Mouse (Mus musculus) layer of hippocampus, adult 2 months (tissue): Measurements from ENCODE around the gene Tnfsf13. TPM values are rescaled to one million over a fixed set of nuclear protein-coding genes. Genes with fewer than 3 reads are reported as not detected.
A peak's percentile ranks its signal among the peaks of the same experiment; 100 is the strongest.

ENCODE experiments used
- DNase-seq, 2 experiments: peaks; one replicate each; pipeline ENCODE4 v3.0.0; 2022; ENCODE audit warnings: low spot score in 2 of 2
- H3K27ac ChIP-seq: fragments of 200-600 bp; 2 replicates; pipeline ENCODE4 v1.8.1; 2022
- H3K4me3 ChIP-seq: fragments of 200-600 bp; 2 replicates; pipeline ENCODE4 v1.8.1; 2022; ENCODE audit warnings: mild to moderate bottlenecking
- CTCF ChIP-seq: fragments of 200-600 bp; conservative IDR thresholded peaks from 2 replicates; pipeline ENCODE4 v1.8.1; 2022; ENCODE audit warnings: antibody characterized with exemption, mild to moderate bottlenecking, moderate library complexity
- microRNA-seq, 2 experiments: library from miRNA; unstranded; fragments of <30 nt; microRNA quantifications; one replicate each; pipeline ENCODE4 v1.2.0; 2021
- total RNA-seq, 2 experiments: library from RNA; stranded (reverse); gene quantifications; 2 replicates each; pipeline ENCODE4 v1.2.3; 2021

Gene Tnfsf13
- total RNA-seq, 2 experiments from 2014 or later: 2.1 to 2.5 TPM

DNA sequence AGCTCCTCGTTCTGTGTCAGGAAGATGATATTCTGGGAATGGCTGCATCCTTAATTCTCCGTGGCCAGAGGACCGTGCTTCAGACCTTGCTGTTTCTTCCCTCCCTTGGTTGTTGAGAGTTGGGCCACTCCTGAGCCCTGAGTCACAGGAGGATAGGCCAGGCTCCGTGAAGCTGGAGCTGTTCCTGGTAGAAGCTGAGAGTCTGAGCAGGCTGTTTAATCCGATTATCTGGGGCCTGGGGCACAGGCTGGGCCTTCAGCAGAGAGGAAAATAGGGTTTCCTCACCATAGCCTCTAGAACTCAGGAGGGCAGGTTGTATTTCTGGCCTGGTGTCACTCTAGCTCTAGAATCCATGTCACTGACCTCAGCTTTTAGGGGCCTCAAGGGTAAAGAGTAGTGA lies 32.2 kb downstream of the Tnfsf13 start:
- TF ChIP-seq CTCF: no peak
- H3K27ac ChIP-seq: no peak overlapping the region
- H3K4me3 ChIP-seq: no peak overlapping the region

DNA sequence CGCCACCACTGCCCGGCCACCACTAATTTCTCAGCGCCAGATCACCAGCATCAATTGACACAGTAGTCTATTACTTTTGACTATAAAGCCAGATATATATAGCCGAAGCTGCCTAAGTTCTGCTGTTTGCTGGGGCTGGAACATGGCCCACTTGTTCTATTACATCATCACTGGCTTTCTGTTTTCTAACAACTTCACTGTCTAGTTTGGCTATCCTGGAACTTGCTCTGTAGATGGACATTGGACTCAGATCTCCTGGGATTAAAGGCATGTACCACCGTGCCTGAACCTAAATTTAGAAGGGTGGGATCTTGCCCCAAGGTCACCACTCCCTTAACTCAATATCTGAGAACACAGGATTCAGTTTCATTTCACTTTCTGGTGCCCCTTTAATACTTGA lies 39.7 kb downstream of the Tnfsf13 start:
- Histone ChIP-seq H3K4me3 (no peak overlapping the region), H3K27ac (no peak overlapping the region)
- DNase-seq: no peak
- TF ChIP-seq CTCF: no peak

More for the DNA sequence above, 32.2 kb downstream of the Tnfsf13 start:
- DNase-seq: no peak

DNA sequence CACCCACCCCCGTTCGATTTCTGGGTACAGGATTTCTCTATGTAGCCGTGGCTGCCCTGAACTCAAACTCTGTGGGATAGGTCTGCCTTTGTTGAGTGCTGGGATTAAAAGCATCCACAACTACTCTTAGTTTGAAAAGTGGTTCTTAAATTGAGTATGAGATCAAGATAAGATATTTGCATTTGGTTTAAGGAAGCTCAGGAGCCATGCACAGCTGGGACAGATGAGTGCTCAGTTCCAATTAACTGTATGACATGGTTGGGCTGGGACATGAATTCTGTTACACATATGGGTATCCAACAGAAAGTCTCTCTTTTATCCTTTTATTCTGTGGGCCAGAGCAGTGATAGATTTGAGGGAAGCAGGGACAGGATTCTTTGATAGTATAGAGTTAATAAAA lies 50.1 kb downstream of the Tnfsf13 start:
- no peak for DNase-seq
- Histone ChIP-seq H3K4me3 (no peak overlapping the region), H3K27ac (no peak overlapping the region)
- no peak for TF ChIP-seq CTCF

DNA sequence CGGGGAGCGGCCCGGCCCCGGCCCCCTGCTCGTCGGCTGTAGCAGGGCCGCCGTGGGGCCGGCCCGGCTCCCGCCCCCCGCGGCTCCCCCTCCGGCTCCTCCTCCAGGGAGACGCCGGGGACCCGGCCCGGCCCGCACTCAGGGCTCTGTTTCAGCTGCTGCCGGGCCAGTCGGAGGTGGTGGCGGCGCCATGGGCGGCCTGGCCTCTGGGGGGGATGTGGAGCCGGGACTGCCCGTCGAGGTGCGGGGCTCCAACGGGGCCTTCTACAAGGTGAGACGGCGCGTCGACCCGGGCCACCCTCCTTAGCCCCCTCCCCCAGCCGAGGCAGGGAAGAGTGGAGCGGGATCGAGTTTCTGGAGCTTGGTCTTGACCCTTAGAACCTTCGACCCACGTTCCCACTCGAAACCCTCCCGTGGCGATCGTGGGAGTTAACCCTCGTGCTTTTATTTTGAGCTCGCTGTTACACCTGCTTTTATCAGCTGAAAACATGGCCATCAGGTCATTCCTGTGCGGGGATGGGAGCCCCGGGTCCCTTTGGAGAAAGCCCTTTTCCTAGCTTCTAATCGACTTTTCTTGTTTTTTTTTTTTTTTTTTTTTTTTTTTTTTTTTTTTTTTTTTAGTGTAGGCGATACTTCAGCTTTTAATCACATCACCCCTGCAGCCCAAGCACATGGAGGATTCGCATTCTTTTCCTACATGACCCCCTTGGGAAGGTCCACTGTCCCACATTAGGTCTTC lies 52.3 kb downstream of the Tnfsf13 start:
- no peak for TF ChIP-seq CTCF
- Histone ChIP-seq H3K27ac (peak overlapping the region; percentile 91), H3K4me3 (peak overlapping the region; percentile 87)
- peak; percentile 22 to 25 for DNase-seq

Small RNA genes within 50 kb of the gene (microRNA-seq; reads per million reads assigned to microRNA genes)
- gene Mir1934 (5.4 to 6.3 reads per million in 2 experiments), gene Mir467f (0 reads per million in 2 experiments)

Other genes with a start within 250 kb of the Tnfsf13 start
- gene Dnah2, start 136.7 kb downstream of the Tnfsf13 start, total RNA-seq: 1 to 10 TPM; 4.6 to 5.2 TPM
- gene Efnb3, start 125.6 kb downstream of the Tnfsf13 start, total RNA-seq: 100 to 1,000 TPM; 113 to 116 TPM
- 10 to 100 TPM; 12.0 to 14.3 TPM for gene Wrap53, start 105.5 kb downstream of the Tnfsf13 start, total RNA-seq
- gene Trp53, start 105.4 kb downstream of the Tnfsf13 start, total RNA-seq: 10 to 100 TPM; 28.5 to 32.3 TPM
- gene Atp1b2, start 79.8 kb downstream of the Tnfsf13 start, total RNA-seq: 100 to 1,000 TPM; 391 to 411 TPM
- not detected for gene Shbg, start 67.9 kb downstream of the Tnfsf13 start, total RNA-seq
- gene Sat2, start 63.8 kb downstream of the Tnfsf13 start, total RNA-seq: 10 to 100 TPM; 15.1 to 15.6 TPM
- gene Fxr2, start 52.8 kb downstream of the Tnfsf13 start, total RNA-seq: 100 to 1,000 TPM; 138 to 143 TPM
- under 1 TPM in 1 of 2 experiments, not detected in 1; 0.44 TPM for gene Sox15, start 30.5 kb downstream of the Tnfsf13 start, total RNA-seq
- 10 to 100 TPM; 54.9 to 59.3 TPM for gene Mpdu1, start 23.1 kb downstream of the Tnfsf13 start, total RNA-seq
- 10 to 100 TPM in 1 of 2 experiments, 1 to 10 TPM in 1; 9.7 to 15.4 TPM for gene Cd68, start 19.6 kb downstream of the Tnfsf13 start, total RNA-seq
- 100 to 1,000 TPM; 342 to 344 TPM for gene Eif4a1, start 13.4 kb downstream of the Tnfsf13 start, total RNA-seq
- 100 to 1,000 TPM; 108 to 132 TPM for gene Senp3, start 3.7 kb downstream of the Tnfsf13 start, total RNA-seq
- 1 to 10 TPM; 8.9 to 9.6 TPM for gene Tnfsf12, start 10.1 kb upstream of the Tnfsf13 start, total RNA-seq
- 1 to 10 TPM; 1.6 to 2.2 TPM for gene Tnfsfm13, start 10.3 kb upstream of the Tnfsf13 start, total RNA-seq
- 10 to 100 TPM; 64.6 to 65.4 TPM for gene Polr2a, start 72.9 kb upstream of the Tnfsf13 start, total RNA-seq
- not detected for gene Slc35g3, start 76.2 kb upstream of the Tnfsf13 start, total RNA-seq
- gene Zbtb4, start 80.1 kb upstream of the Tnfsf13 start, total RNA-seq: 100 to 1,000 TPM; 122 to 133 TPM
- 1 to 10 TPM; 1.1 to 1.3 TPM for gene Chrnb1, start 110.2 kb upstream of the Tnfsf13 start, total RNA-seq
- 10 to 100 TPM; 25.6 to 28.0 TPM for gene Fgf11, start 116.1 kb upstream of the Tnfsf13 start, total RNA-seq
- not detected for gene Tmem102, start 119.8 kb upstream of the Tnfsf13 start, total RNA-seq
- not detected for gene Gm39566, start 129.5 kb upstream of the Tnfsf13 start, total RNA-seq
- gene Spem2, start 132.7 kb upstream of the Tnfsf13 start, total RNA-seq: not detected
- gene Spem1, start 136.4 kb upstream of the Tnfsf13 start, total RNA-seq: under 1 TPM; 0.34 to 0.49 TPM
- 100 to 1,000 TPM; 197 to 201 TPM for gene Nlgn2, start 152.0 kb upstream of the Tnfsf13 start, total RNA-seq
- gene Tmem256, start 152.7 kb upstream of the Tnfsf13 start, total RNA-seq: 100 to 1,000 TPM; 113 to 114 TPM
- gene Plscr3, start 160.6 kb upstream of the Tnfsf13 start, total RNA-seq: 10 to 100 TPM; 17.1 to 19.8 TPM
- gene Tnk1, start 172.9 kb upstream of the Tnfsf13 start, total RNA-seq: not detected
- gene Tmem95, start 192.2 kb upstream of the Tnfsf13 start, total RNA-seq: not detected
- gene Kctd11, start 195.6 kb upstream of the Tnfsf13 start, total RNA-seq: 1 to 10 TPM; 1.3 to 1.4 TPM
- not detected for gene Acap1, start 209.8 kb upstream of the Tnfsf13 start, total RNA-seq
- gene 2810408A11Rik, start 215.2 kb upstream of the Tnfsf13 start, total RNA-seq: 1 to 10 TPM in 1 of 2 experiments, under 1 TPM in 1; 0.64 to 1.0 TPM
- 100 to 1,000 TPM; 122 to 125 TPM for gene Neurl4, start 215.3 kb upstream of the Tnfsf13 start, total RNA-seq
- gene Gps2, start 228.1 kb upstream of the Tnfsf13 start, total RNA-seq: 10 to 100 TPM; 35.6 to 41.5 TPM
- gene Eif5a, start 236.2 kb upstream of the Tnfsf13 start, total RNA-seq: 100 to 1,000 TPM; 413 to 441 TPM